Mouse (Mus musculus): ENCODE results near the gene Tmem200b. TPM values are rescaled to one million over a fixed set of nuclear protein-coding genes. Genes with fewer than 3 reads are reported as not detected.

The Tmem200b gene
- total RNA-seq, 2 experiments from 2014 or later, result 6.3 to 7.1 TPM

DNA sequence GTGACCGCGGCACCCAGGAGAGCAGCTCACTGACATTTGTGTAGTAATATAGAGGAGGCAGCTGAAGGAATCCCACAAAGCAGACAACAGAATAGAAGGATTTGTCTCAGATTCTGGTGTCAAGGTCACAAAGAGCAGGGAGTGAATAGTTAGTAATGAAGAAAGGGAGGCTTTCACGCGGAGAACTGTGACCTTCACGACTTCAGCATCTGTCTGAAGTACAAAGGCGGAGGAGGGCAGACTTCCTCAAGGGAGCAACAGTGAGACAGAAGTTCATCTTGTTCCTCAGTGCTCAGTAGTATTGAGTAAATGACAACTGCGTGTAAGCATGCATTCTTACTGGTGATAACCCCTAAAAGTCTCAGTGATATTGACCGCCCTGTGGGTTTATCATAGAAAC is 29.1 kb downstream of the Tmem200b start:
- no peak for DNase-seq

DNA sequence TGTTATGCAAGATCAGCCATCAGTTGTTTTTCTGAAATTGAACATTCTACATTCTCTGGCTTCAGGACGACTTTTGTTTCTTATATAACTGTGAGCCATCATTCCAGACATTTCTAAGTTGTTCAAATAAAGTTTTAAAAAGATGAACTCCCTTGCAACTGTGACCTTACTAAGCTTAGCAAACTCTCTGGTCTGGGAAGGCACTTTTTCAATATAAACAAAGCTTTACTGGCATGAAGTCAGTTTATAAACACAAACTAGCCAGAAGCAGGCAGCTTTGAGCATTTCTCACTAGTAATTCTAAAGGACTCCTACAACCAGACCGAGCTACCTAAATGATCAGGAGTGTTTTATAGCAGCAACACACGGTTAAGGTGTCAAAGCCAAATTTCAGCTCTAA is 35.6 kb downstream of the Tmem200b start:
- no peak for DNase-seq

DNA sequence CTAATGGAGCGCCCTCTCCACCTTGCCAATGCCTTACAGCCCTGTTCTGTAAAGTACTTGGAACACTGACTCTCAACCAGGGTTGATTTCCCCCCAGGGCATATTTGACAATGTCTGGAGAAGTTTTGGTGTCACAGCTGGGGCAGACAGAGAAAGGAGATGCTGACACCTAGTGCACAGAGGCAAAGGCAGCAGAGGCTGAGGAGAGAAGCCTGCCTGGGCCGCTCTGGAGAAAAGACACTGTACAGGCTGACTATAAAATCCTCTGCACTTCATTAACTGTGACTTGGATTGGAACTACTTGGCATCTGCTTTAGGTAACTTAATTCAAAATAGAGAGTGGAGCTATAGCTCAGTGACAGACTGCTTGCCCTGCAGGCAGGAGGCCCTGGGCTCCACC is 47.3 kb downstream of the Tmem200b start:
- DNase-seq, result peak; percentile 11

DNA sequence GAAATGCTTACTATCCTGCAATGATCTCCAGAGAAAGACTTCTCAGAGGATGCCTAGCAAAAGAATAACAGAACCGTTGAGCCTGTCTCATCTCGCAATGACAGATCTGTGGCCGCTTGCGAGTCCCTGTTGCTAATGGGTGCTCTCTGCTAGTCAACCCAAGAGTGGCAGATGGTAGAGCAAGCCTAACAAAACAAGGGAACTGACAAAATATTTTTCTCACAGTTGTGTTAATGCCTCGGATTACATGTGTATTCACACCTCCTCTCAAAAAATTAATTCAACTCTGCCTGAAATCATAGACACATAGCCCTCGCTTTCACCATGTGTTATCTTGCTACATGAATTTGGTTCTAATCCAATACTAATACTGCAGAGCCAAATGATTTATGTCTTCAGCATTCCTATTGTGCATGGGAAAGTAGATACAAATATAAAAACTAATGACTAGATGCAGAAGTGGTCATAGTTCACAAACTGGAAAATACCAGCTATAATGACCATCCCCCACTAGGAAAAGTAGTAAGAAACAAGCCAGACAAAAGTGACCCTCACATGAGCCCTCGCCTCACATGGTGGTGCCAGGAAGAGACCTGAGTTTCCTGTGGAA is 48.8 kb downstream of the Tmem200b start:
- DNase-seq, result no peak

Other genes with a start within 250 kb of the Tmem200b start
- 1 to 10 TPM; 1.3 to 1.8 TPM for gene Ptpru, start 83.5 kb upstream of the Tmem200b start, total RNA-seq (2021)
- 10 to 100 TPM; 19.0 to 22.4 TPM for gene Mecr, start 78.3 kb upstream of the Tmem200b start, total RNA-seq (2021)
- 10 to 100 TPM; 43.0 to 57.9 TPM for gene Srsf4, start 48.2 kb upstream of the Tmem200b start, total RNA-seq (2021)
- gene Gm10300, start 152.9 kb downstream of the Tmem200b start, total RNA-seq (2021), result under 1 TPM in 1 of 2 experiments, not detected in 1; 0.18 TPM
- 10 to 100 TPM; 51.7 to 54.5 TPM for gene Epb41, start 153.6 kb downstream of the Tmem200b start, total RNA-seq (2021)
- gene Oprd1, start 222.7 kb downstream of the Tmem200b start, total RNA-seq (2021), result not detected